Mouse (Mus musculus) layer of hippocampus, postnatal 14 days (tissue): ENCODE data around the gene Tmem19. TPM values are rescaled to one million over a fixed set of nuclear protein-coding genes. Genes with fewer than 3 reads are reported as not detected.
"Not testable (repeated sequence)": the region's sequence is repeated elsewhere in the genome, so short reads cannot be mapped to it uniquely, and the experiment has no call there.

Experiments used
- DNase-seq, 2 experiments: peaks; one replicate each; pipeline ENCODE4 v3.0.0; 2021 to 2022; ENCODE audit warnings: low spot score in 2 of 2, mixed read lengths in 1 of 2
- total RNA-seq, 2 experiments: library from RNA; stranded (reverse); gene quantifications; 2 replicates each; pipeline ENCODE4 v1.2.3; 2021

Gene Tmem19
- total RNA-seq, 2 experiments from 2014 or later, result 50.7 to 53.0 TPM

GRCm38 (mm10) chr10:115350810-115351397, 11.4 kb downstream of the Tmem19 start:
- no peak for DNase-seq

GRCm38 (mm10) chr10:115349509-115349908, 12.8 kb downstream of the Tmem19 start:
- no peak for DNase-seq

- no peak for DNase-seq
Observed at GRCm38 (mm10) chr10:115349029-115349428, 13.3 kb downstream of the Tmem19 start.

- DNase-seq, result no peak
Observed at GRCm38 (mm10) chr10:115348131-115348530, 14.2 kb downstream of the Tmem19 start.

GRCm38 (mm10) chr10:115346444-115346843, 15.9 kb downstream of the Tmem19 start:
- no peak for DNase-seq

- DNase-seq, result no peak
Observed at GRCm38 (mm10) chr10:115342771-115343425, 19.4 kb downstream of the Tmem19 start.

GRCm38 (mm10) chr10:115339820-115340328, 22.4 kb downstream of the Tmem19 start:
- no peak for DNase-seq

GRCm38 (mm10) chr10:115336901-115337300, 25.4 kb downstream of the Tmem19 start:
- no peak for DNase-seq

- no peak for DNase-seq
Observed at GRCm38 (mm10) chr10:115333528-115333927, 28.8 kb downstream of the Tmem19 start.

GRCm38 (mm10) chr10:115332997-115333396, 29.3 kb downstream of the Tmem19 start:
- DNase-seq, result no peak

GRCm38 (mm10) chr10:115332420-115332952, 29.8 kb downstream of the Tmem19 start:
- no peak for DNase-seq

GRCm38 (mm10) chr10:115329010-115329530, 33.2 kb downstream of the Tmem19 start:
- DNase-seq, result no peak

- no peak for DNase-seq
Observed at GRCm38 (mm10) chr10:115328514-115328913, 33.8 kb downstream of the Tmem19 start.

GRCm38 (mm10) chr10:115323295-115323694, 39.0 kb downstream of the Tmem19 start:
- peak; percentile 56 to 78 for DNase-seq

- DNase-seq, result no peak
Observed at GRCm38 (mm10) chr10:115321317-115322035, 40.8 kb downstream of the Tmem19 start.

- DNase-seq, result not testable (repeated sequence)
Observed at GRCm38 (mm10) chr10:115318388-115318787, 43.9 kb downstream of the Tmem19 start.

GRCm38 (mm10) chr10:115316313-115316712, 46.0 kb downstream of the Tmem19 start:
- DNase-seq, result no peak

GRCm38 (mm10) chr10:115315473-115316171, 46.7 kb downstream of the Tmem19 start, which contains the start of gene Rab21:
TSS of gene Rab21 (minus strand) at chr10:115315594.
- DNase-seq, result peak; percentile 97 to 98

- DNase-seq, result peak; percentile 29 to 41
Observed at GRCm38 (mm10) chr10:115314582-115315452, 47.5 kb downstream of the Tmem19 start.

GRCm38 (mm10) chr10:115314287-115314581, 48.1 kb downstream of the Tmem19 start:
- no peak for DNase-seq
